Comparison of ENCODE assay signal across 17 mouse cellular contexts in the genomic region with DNA sequence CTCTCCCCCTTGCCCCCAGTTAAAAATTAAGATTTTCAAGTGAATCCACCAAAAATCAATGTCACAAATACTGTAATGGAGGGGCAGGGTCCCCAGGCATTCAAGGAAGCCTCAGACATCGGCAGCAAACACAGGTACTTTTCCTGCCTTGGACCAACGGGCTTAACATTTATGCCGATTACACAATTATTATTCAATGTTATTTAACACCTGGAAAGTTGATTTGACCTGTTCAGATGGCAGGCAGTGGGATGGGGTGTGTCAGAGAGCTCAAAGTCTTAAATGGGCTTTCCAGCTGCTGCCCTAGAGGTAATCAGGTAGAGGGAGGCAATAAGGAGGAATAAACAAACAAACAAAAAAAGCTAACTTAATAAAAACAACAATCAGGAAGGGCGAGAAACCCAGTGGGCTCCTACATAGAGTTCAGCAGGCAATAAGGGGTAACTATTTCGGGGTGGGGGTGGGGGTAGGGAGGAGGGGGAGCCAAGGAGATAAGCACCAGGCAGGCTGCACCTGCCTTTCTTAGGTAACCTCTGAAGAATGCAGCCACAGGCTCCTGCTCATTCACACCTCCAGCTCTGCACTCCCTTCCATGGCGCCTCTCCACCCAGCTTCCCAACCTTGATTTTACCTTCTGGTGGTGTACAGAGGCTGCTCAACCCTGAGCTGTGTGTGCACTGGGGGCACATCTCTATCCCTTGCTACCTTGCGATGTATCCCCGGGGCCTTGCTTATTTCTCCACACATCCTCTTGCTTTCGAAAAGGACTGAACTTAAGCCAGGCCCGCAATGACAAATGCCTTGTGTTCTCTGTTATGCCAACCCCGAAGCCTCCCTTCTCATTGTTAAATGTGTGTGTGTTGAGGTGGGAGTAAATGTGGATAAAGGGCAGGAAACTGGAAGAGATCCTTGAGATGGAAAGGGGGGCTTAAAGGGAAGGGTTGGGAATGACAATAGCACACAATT.
DNase-seq lines count a peak whose midpoint lies in the region; ATAC-seq and TF ChIP-seq lines count a peak whose summit lies in the region.
"Had no signal": no experiment of that assay in that cellular context is flagged by ENCODE, and none has a peak within 500 bp of the region (broad histone marks: within the 10 kb centered on the region; RNA-seq: fewer than 3 reads in every experiment).

No protein-coding gene starts in this region.

- 38% methylated on average over 11 of the region's 11 CpGs for WGBS in lung, embryonic 16.5 days
- 47% methylated on average over 11 of the region's 11 CpGs for WGBS in intestine, embryonic 16.5 days
- WGBS in stomach, embryonic 16.5 days = 45% methylated on average over 11 of the region's 11 CpGs

- DNase-seq in lung, postnatal 4 days = no peak
- peak; percentile 55 for DNase-seq in R1 (ENCODE audit: low read depth, low spot score)
- DNase-seq in layer of hippocampus, postnatal 36 days = no peak
- no peak for DNase-seq in gastrocnemius, adult 2 months
- DNase-seq: adrenal gland, postnatal 14 days; cerebellum, adult 8-10 months; gastrocnemius, postnatal 10 days; heart, adult 2 months; kidney, adult 8-10 months; lung, postnatal 14 days had no signal

- ATAC-seq in lung, embryonic 16.5 days (ENCODE audit: low read depth) = peak; percentile 45
- ATAC-seq in intestine, embryonic 16.5 days = peak; percentile 68
- peak; percentile 23; the same call in 1 of the 2 replicates for ATAC-seq in stomach, embryonic 16.5 days (ENCODE audit: insufficient read depth, low FRiP score)

- no peak overlapping the region for H3K4me2 ChIP-seq in lung, embryonic 16.5 days (ENCODE audit: low read depth, low read length)
- no peak overlapping the region for H3K4me2 ChIP-seq in intestine, embryonic 16.5 days (ENCODE audit: low read depth, low read length)
- no peak overlapping the region for H3K4me2 ChIP-seq in stomach, embryonic 16.5 days (ENCODE audit: low read depth, low read length)
- H3K4me2 ChIP-seq: hindbrain, embryonic 15.5 days; liver, embryonic 11.5 days; neural tube, embryonic 12.5 days had no signal

- TF ChIP-seq CTCF in gastrocnemius, adult 2 months (IDR thresholded peaks at IDR 0.05) = no peak

- no peaks in the 10 kb centered on the region for H3K9me3 ChIP-seq in lung, embryonic 16.5 days (ENCODE audit: control insufficient read depth, low read length)
- no peaks in the 10 kb centered on the region for H3K9me3 ChIP-seq in intestine, embryonic 16.5 days (ENCODE audit: control insufficient read depth, low read length)
- no peaks in the 10 kb centered on the region for H3K9me3 ChIP-seq in stomach, embryonic 16.5 days (replicated peaks; ENCODE audit: control insufficient read depth, low read length)
- H3K9me3 ChIP-seq: hindbrain, embryonic 15.5 days; neural tube, embryonic 12.5 days had no signal

- no peaks in the 10 kb centered on the region for H3K36me3 ChIP-seq in lung, embryonic 16.5 days (ENCODE audit: control insufficient read depth, insufficient read depth, low read length)
- no peaks in the 10 kb centered on the region for H3K36me3 ChIP-seq in intestine, embryonic 16.5 days (ENCODE audit: control insufficient read depth, insufficient read depth, low read length)
- no peaks in the 10 kb centered on the region for H3K36me3 ChIP-seq in stomach, embryonic 16.5 days (ENCODE audit: control insufficient read depth, insufficient read depth, low read length)
- H3K36me3 ChIP-seq: hindbrain, embryonic 15.5 days; neural tube, embryonic 12.5 days had no signal

- H3K27me3 ChIP-seq in lung, embryonic 16.5 days (ENCODE audit: control insufficient read depth, insufficient read depth, low read depth, low read length) = no peaks in the 10 kb centered on the region
- H3K27me3 ChIP-seq in intestine, embryonic 16.5 days (replicated peaks; ENCODE audit: control insufficient read depth, insufficient read depth, low read length) = no peaks in the 10 kb centered on the region
- H3K27me3 ChIP-seq in stomach, embryonic 16.5 days (ENCODE audit: control insufficient read depth, insufficient read depth, low read length) = no peaks in the 10 kb centered on the region
- H3K27me3 ChIP-seq: hindbrain, embryonic 15.5 days; neural tube, embryonic 12.5 days had no signal

- no peak overlapping the region for H3K4me3 ChIP-seq in lung, embryonic 16.5 days (ENCODE audit: low read length)
- no peak overlapping the region for H3K4me3 ChIP-seq in intestine, embryonic 16.5 days (ENCODE audit: low read length)
- no peak overlapping the region for H3K4me3 ChIP-seq in stomach, embryonic 16.5 days (replicated peaks; ENCODE audit: low read length)
- no peak overlapping the region for H3K4me3 ChIP-seq in gastrocnemius, adult 2 months
- H3K4me3 ChIP-seq: erythroblast, embryonic 14.5 days; heart, adult 2 months; hindbrain, embryonic 15.5 days; neural tube, embryonic 12.5 days had no signal

- H3K27ac ChIP-seq in lung, embryonic 16.5 days (ENCODE audit: low read length) = no peak overlapping the region
- no peak overlapping the region for H3K27ac ChIP-seq in intestine, embryonic 16.5 days (ENCODE audit: low read length)
- no peak overlapping the region for H3K27ac ChIP-seq in stomach, embryonic 16.5 days (ENCODE audit: low read length)
- no peak overlapping the region for H3K27ac ChIP-seq in gastrocnemius, adult 2 months
- H3K27ac ChIP-seq: heart, adult 2 months; hindbrain, embryonic 15.5 days; neural tube, embryonic 12.5 days had no signal

- no peak overlapping the region for H3K9ac ChIP-seq in lung, embryonic 16.5 days (ENCODE audit: low read length)
- H3K9ac ChIP-seq in intestine, embryonic 16.5 days (ENCODE audit: low read depth, low read length) = no peak overlapping the region
- no peak overlapping the region for H3K9ac ChIP-seq in stomach, embryonic 16.5 days (ENCODE audit: low read length)
- H3K9ac ChIP-seq: hindbrain, embryonic 15.5 days; neural tube, embryonic 12.5 days had no signal

- peaks cover 19% of the 10 kb centered on the region; the same call in 1 of the 2 replicates for H3K4me1 ChIP-seq in lung, embryonic 16.5 days (replicated peaks; ENCODE audit: control insufficient read depth, insufficient read depth, low read length)
- peaks cover 6% of the 10 kb centered on the region; the same call in 1 of the 2 replicates for H3K4me1 ChIP-seq in intestine, embryonic 16.5 days (ENCODE audit: control insufficient read depth, insufficient read depth, low read length)
- peaks cover 13% of the 10 kb centered on the region for H3K4me1 ChIP-seq in stomach, embryonic 16.5 days (ENCODE audit: control insufficient read depth, insufficient read depth, low read length)

- intact Hi-C loops in gastrocnemius, adult 2 months (cut with DNase I) = no loop called here
